Mouse (Mus musculus): ENCODE measurements at regions not wholly inside any gene's neighbourhood (a gene's known extent, or its start where the extent isn't known, plus 50 kb on each side); places are given as distances from the start of the nearest gene placed in this dataset.

- no peak for TF ChIP-seq POLR2A (IDR thresholded peaks at IDR 0.05; ENCODE audit: insufficient read depth, low read depth, low read length)
- no peak for TF ChIP-seq CTCF (IDR thresholded peaks at IDR 0.05)
These were observed 1359.3 kb upstream of the A1bg start for GRCm38 (mm10) chr15:62282116-62282515.

Data from heart, adult 2 months (tissue).